Mouse (Mus musculus) left cerebral cortex, postnatal 25 days (tissue): Measurements from ENCODE around the gene Mmp25. TPM values are rescaled to one million over a fixed set of nuclear protein-coding genes. Genes with fewer than 3 reads are reported as not detected.
A peak's percentile ranks its signal among the peaks of the same experiment; 100 is the strongest.

Source experiments
- DNase-seq, 2 experiments: peaks; one replicate each; pipeline ENCODE4 v3.0.0; 2022; ENCODE audit warnings: low spot score in 2 of 2, mixed read lengths in 1 of 2
- intact Hi-C: fragments of 180-260 bp; cut with DNase I; formaldehyde crosslinking; loops from one replicate; pipeline ENCODE4 v1.15.1; 2025
- total RNA-seq, 2 experiments: library from RNA; stranded (reverse); gene quantifications; 2 replicates each; pipeline ENCODE4 v1.2.3; 2021

Mmp25 gene
- total RNA-seq, 2 experiments from 2014 or later = 0.32 to 0.34 TPM

DNA sequence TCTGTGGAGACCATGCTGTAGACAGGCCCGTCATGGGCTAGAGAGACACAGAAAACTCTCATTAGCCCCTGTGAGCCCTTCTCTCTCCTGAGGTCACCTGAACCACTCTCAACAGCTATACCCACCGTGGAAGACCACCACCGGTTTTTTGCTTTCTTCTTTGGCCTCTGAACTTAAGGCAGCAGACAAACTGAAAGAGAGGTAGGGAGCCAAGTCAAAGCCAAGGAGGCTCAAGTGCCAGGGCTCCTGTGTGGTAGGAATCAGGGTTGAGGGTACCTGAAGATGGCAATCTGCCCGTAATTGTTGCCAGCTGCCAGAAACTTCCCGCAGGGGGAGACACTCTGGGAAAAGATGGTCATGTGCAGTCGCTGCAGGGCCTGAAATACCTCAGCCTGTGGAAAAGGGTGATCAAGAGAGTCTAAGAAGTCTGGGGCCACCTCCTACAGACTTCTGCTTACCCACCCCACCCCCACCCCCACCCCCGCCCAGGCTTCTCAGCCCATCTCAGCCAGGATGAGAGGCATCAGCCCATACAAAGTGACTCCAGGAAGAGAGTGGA, 25.5 kb upstream of the Mmp25 start:
- DNase-seq = no peak
- intact Hi-C loops = no loop called here

DNA sequence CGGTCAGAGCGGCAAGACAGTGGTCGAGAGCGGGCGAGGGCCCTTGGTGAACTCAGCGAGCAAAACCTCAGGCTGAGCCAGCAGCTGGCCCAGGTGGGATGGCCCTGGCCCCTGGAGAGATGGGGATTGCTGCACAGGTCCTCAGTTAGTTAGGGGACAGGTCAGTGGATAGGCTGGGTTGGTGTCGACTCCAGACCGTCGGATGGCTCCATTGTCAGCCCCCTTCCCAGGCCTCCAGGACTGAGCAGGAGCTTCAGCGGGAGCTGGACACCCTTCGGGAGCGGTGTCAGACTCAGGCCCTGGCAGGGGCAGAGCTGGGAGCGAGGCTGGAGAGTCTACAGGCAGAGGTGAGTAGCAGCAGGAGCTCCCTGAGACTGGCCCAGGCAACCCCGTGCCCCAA, 20.4 kb upstream of the Mmp25 start:
- no peak for DNase-seq
- intact Hi-C loops = no loop called here

DNA sequence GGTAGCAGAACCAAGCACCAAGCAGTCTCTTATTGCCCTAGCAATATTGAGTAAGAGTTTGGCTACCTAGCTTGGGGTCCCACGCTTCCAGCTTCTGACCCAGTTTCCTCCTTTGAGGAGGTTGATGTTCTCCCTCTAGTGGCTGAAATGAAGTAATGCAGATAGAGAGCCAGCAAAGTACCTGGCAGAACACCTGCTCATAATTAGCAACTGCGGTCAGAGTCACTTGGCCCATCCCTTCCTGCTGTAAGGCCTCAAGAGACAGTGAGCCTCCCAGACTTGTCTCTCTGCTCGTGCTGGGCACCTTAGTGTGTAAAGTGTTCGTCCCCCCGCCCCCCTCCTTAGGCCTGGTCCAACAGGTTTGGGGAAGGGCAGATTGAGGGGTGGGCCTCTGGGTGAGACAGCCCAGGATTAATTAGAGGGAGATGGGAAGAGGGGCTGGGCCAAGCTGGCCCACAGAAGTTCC, 19.5 kb upstream of the Mmp25 start:
- intact Hi-C loops = loop anchor here (5.0 kb wide), 1 partner anchor 38 kb away; no protein-coding TSS in a partner anchor
- DNase-seq = peak in 1 of 2 experiments; percentile 33

DNA sequence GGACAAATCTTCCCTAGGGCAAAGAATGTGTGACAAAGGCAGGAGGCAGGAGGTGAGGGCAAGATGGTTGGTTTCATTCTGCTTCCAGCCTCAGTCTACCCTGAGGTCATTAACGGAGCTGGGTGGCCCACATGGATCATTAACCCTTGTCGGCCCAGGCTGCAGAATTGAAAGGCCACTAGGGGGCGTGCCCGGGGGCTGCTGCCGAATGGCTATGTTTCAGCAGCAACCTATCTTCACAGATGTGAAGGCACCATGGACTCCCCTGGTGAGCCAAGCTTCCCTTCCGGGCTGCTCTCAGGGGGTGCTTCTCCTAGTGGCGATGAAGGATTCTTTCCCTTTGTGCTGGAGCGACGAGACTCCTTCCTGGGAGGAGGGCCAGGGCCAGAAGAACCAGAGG, 16.4 kb upstream of the Mmp25 start:
- DNase-seq = no peak
- intact Hi-C loops = loop anchor here (5.0 kb wide), 1 partner anchor 41 kb away; no protein-coding TSS in a partner anchor

DNA sequence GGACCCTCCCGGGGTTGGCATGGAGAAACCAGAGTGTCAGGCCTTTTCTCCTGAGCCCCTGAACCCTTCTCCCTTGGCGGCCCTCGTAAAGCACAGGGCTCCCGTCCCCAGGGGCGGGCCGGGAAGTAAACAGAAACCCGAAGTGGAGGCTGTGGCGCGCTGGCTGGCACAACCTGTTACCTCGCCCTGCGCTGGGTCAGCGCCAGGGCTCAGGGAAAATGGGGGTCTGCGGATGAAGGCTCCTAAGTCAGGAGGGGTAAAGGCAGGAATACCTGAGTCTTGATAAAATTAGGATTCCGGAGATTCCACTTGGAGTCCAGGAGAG, 15.8 kb upstream of the Mmp25 start:
- DNase-seq = no peak
- intact Hi-C loops = loop anchor here (5.0 kb wide), 1 partner anchor 41 kb away; no protein-coding TSS in a partner anchor

DNA sequence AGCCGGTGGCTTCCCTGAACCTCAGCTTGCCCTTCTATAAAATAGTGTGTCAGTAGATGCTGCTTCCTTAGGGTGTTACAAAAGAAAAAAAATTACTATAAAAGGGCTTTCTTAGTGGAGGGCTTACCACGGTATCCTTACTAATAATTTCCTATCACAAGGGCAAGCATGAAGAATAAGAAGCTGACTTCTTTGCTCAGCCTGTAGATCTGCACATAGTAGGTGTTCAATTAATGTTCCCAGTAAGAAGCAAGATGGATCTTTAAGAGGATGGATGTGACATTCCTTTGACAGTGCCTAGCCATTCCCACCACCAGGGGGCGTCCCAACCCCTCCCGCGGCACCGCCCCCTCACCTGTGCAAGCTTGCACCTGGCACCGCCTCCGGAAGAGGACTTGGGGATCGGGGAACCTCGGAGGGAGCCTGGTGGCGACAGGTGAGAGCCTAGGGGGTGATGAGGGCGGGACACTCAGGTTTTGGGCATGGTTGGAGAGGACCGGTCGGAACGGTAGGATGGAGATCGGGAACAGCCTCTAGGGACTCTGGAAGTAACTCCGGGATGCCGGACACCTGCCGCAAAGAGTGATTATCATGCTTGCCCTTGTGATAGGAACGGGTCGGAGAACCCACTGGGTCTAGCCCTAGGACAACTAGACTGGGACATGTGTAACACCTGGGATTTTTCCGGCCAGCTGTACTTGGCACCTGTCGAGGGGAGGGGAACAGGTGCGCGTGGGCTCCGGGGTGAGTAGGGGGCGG, 15.2 kb upstream of the Mmp25 start, which contains the start of gene Bicdl2:
Bicdl2 (plus strand) TSS at position 390 of the 759 bp plus-strand sequence.
- no peak for DNase-seq

DNA sequence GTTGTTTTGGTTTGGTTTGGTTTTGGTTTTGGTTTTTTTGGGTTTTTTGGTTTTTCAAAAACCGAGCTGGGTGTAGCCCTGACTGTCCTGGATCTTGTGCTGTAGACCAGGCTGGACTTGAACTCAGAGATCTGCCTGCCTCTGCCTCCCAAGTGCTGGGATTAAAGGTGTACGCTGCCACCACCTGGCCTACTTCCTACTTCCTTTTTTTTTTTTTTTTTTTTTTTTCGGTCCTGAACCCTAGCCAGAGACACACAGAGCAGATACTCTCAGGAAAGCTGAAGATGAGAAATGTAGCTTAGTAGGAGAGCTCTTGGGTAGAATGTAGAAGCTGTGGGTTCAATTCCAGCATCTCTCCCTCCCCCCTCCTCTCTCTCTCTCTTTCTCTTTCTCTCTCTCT, 13.4 kb upstream of the Mmp25 start:
- intact Hi-C loops = no loop called here
- no peak for DNase-seq

More for the DNA sequence above, 15.2 kb upstream of the Mmp25 start, which contains the start of gene Bicdl2:
- intact Hi-C loops = loop anchor here (5.0 kb wide), 1 partner anchor 42 kb away; no protein-coding TSS in a partner anchor

DNA sequence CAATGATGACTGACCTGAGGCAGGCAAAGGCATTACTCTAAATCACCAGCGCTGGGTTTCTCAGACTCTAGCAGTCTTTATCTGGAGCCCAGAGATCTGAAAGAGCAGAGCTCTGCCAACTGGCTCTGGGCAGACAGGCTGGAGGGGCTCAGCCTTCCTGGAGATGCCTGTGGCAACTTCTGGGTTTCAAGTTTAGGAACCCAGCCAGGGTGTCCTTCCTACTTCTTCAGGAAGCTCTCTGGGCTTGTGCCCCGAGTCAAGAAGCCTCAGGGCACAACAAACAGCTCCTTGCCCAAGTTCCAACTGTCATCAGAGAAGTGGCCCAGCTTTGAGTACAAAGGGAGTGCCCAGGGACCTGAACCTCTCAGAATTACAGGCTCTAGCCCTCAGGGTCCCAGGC, 9.3 kb upstream of the Mmp25 start:
- intact Hi-C loops = no loop called here
- no peak for DNase-seq

DNA sequence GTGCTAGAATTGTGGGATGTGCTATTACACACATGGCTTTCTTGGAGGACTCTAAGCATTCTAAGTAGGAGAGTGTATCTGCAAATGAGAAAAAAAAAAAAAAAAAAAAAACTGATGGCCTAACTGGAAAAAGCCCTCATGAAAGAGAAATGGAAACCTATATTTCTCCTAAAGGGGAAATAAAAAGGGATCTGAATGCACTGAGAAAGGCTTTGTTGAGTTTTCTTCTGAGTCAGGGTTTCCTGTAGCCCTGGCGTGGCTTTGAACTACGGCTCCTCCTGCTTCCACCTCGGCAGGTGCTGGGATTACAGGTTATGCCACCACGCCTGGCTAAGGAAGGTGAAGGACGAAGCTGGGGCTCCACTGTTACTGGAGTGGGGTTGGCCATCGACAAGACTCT, 8.9 kb upstream of the Mmp25 start:
- intact Hi-C loops = no loop called here

DNA sequence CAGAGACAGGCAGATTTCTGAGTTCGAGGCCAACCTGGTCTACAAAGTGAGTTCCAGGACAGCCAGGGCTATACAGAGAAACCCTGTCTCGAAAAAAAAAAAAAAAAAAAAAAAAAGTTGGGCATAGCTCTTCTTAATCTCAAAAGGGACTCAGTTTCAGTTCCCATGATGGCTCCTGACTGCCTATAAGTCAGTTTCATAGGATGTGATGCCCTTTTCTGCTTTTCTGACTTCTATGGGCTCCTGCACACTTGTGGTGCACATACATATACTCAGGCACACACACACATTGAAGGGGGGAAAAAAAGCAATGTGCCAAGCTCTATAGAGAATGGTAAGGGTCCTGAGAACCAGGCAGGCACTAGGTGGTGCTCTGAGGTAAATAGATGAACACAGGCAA, 8.2 kb upstream of the Mmp25 start:
- no peak for DNase-seq
- intact Hi-C loops = no loop called here

More for the DNA sequence above, 8.9 kb upstream of the Mmp25 start:
- DNase-seq = no peak

DNA sequence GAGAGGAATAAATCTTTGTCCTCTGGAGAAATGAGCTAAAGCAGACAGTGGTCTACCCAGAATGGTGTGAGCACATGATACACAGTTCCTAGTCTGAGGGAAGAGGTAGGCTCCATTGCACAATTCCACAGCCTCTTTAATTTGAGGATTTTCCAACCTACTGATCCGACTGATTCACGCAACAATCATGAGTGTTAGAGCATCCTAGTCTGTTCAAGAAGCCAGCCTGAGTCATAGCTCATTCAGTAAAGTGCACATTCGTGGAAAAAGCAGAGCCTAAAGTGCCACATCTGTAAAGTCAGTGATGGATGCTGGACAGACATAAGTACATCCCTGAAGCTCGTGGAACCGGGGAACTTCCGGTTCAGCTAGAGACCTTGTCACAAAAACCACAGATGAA, 6.3 kb upstream of the Mmp25 start:
- intact Hi-C loops = no loop called here
- no peak for DNase-seq

DNA sequence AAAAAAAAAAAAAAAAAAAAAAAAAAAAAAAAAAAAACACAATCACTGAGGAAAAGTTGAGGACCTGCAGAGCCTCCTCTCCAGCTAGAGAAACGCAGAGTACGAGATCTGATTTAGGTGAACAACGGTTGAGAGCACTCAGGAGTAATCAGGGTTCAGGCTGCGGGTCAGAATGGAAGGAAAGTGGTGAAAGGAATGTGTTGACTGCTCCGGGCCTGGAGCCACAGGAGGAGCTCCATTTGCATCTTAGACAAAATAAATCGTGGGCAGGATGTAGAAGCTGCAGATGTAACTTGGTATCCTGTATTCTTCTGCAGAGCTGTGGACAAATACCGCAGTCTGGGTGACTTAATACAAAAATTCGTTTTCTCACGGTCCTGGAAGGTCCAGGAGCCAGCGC, 817 bp upstream of the Mmp25 start:
- intact Hi-C loops = no loop called here

DNA sequence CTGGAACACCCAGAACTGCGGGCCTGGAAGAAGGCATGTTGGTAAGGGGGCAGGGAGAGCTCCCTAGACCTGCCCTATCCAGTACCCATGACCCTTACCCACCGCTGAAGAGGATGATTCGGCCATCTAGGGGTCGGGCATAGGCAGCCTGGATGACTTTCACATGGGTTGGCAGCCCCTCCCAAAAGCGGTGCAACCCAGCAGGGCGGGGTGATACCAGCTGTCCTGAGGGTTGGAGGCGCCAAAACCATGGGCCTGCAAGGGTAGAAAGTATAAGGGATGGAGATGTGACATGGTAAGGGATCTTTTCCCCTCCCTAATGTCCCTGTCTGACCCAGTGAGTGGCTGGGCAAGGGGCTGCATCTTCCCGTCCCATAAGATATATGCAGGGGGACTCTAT, 13.8 kb downstream of the Mmp25 start:
- no peak for DNase-seq
- intact Hi-C loops = loop anchor here (5.0 kb wide), 1 partner anchor 59 kb away; no protein-coding TSS in a partner anchor

More for the DNA sequence above, 817 bp upstream of the Mmp25 start:
- DNase-seq = no peak

DNA sequence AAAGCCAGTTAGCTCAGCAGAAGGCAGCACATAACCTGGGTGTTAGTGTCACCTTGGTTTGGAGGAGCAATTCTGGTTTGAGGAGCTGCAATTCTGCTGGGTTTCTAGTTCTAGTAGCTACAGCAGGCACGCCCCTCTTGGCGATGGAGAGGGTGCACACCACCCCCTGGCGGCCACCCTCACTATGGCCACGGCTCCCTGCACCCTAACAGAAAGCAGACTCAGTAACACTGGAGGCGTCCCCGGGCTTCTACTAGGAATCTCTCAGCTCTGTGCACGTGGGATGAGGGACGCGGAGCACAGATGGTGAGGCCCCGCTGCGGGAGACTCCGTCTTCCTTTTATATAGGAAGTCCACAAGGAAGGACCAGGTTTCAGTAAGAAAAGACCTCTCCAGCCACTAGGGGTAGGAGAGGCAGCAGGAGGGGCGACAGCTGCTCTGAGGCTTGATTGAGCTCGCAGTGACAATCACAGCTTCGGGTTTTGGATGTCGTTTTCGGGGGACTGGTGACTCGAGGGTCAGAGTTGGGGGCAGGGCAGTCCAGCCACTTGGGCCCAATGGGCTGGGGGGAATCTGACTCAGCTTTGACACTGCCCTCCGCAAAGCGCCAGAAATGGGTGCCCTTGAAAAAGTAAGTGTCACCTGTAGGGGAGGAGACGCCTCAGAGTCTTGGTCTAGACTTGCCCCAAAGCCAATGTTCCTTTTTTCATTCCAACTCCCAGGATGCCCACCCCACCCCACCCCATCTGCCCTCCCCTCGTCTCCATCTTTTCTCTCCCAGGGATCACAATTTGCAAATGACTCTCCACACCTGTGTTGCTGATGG, 14.7 kb downstream of the Mmp25 start:
- intact Hi-C loops = loop anchor here (5.0 kb wide), 1 partner anchor 58 kb away; no protein-coding TSS in a partner anchor

DNA sequence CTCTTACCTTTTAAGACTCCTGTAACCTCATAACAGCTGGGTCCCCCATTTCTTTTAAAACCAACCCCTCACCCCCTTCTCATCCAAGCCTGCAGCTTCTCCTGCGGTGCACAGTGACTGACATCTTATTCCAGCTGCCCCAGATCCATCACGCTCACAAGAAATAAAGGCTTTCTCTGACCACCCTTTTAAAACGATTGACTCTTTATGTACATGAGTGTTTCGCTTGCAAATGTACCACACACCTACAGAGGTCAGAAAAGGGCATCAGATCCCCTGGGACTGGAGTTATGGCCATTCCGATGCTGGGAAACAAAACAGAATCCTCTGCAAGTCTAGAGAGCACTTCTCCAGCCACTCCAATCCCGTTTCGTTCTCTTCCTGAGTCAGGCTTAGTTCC, 17.3 kb downstream of the Mmp25 start:
- intact Hi-C loops = no loop called here
- DNase-seq = no peak

More for the DNA sequence above, 14.7 kb downstream of the Mmp25 start:
- DNase-seq = peak; percentile 80 to 93

DNA sequence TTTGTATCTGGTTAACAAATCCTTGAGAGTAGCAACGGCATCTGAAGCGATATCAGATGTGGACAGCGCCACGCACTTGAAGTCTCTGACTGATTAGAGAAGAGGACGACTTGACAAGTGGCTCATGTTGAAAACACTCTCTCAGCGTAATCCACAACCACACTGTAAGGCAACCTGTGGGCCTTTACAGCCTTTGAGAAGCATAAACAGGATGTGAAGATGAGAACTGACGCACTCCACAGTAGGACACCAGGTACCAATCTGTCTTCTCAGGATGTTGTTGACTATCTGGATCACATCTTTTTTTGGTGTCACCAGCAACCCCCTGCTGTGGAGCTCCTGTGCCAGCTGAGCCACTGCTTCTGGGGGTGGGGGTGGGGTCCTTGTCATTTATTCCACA, 24.7 kb downstream of the Mmp25 start:
- intact Hi-C loops = no loop called here
- no peak for DNase-seq

DNA sequence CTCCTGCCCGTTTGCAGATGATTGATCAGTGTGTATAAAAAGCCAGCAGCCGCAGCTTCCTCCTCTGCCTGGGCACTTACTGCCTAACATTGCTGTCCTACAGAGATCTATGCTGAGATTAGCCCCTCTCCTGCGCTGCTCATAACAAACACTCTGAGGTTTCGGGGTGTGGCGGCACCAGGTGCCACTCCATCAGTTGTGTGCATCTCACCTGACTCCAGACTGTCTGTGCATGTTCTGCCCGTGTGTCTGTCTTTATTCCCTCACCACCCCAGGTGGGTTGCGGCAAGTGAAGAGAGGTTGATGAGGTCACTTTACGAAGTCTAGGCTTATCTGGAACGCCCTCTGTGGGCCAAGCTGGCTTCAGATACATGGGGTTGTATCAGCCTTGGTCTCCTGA, 28.0 kb downstream of the Mmp25 start:
- intact Hi-C loops = no loop called here

DNA sequence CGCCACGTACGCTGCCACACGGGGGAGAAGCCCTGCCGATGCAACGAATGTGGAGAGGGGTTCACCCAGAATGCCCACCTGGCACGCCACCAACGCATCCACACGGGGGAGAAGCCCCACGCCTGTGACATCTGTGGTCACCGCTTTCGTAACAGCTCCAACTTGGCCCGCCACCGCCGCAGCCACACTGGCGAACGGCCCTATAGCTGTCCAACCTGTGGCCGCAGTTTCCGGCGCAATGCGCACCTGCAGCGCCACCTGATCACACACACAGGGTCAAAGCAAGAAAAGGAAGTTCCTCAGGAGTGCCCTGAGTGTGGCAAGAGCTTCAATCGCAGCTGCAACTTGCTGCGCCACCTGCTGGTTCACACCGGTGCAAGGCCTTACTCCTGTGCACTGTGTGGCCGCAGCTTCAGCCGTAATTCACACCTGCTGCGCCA, 34.7 kb downstream of the Mmp25 start:
- peak; percentile 24 to 38 for DNase-seq
- intact Hi-C loops = loop anchor here (2.0 kb wide), 1 partner anchor 40 kb away; no protein-coding TSS in a partner anchor

More for the DNA sequence above, 28.0 kb downstream of the Mmp25 start:
- no peak for DNase-seq

DNA sequence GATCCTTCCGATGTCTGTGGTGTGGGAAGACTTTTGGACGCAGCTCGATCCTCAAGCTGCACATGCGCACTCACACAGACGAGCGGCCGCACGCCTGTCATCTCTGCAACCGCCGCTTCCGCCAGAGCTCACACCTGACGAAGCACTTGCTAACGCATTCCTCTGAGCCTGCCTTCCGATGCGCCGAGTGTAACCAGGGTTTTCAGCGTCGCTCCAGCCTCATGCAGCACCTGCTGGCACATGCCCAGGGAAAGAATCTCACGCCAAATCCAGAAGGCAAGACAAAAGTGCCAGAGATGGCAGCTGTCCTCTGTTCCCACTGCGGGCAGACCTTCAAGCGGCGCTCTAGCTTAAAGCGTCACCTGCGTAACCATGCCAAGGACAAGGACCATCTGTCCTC, 35.5 kb downstream of the Mmp25 start:
- no peak for DNase-seq
- intact Hi-C loops = loop anchor here (2.0 kb wide), 1 partner anchor 39 kb away; no protein-coding TSS in a partner anchor

DNA sequence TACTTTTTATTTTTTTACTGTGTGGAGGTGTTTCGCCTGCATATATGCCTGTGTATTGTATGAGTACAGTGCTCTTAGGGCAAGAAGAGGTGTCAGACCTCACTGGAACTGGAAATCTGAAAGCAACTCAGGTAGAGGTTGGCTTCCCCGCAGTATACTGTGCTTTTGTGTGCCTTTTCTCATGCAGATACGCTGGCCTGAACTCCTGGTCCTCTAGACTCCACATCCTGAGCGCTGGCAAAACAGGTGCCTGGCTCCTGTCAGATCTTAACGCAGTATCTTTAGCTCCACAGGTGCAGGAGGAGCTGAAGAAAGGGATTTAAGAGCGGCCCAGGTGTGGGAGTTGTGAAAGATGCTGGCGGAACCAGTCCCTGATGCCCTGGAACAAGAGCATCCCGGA, 39.9 kb downstream of the Mmp25 start:
- no peak for DNase-seq
- intact Hi-C loops = no loop called here
